Mouse (Mus musculus) thymus, postnatal 10 days (tissue): ENCODE results near the gene Olfm3.
A peak's percentile ranks its signal among the peaks of the same experiment; 100 is the strongest.

Experiments
- DNase-seq, 2 experiments: peaks; one replicate each; pipeline ENCODE4 v3.0.0; 2021; ENCODE audit warnings: low spot score in 2 of 2

Olfm3 gene

GRCm38 (mm10) chr3:114903924-114904438 lies at the start of gene Olfm3:
Olfm3 (plus strand) TSS chr3:114904078.
- peak in 1 of 2 experiments; percentile 10 for DNase-seq

DNA sequence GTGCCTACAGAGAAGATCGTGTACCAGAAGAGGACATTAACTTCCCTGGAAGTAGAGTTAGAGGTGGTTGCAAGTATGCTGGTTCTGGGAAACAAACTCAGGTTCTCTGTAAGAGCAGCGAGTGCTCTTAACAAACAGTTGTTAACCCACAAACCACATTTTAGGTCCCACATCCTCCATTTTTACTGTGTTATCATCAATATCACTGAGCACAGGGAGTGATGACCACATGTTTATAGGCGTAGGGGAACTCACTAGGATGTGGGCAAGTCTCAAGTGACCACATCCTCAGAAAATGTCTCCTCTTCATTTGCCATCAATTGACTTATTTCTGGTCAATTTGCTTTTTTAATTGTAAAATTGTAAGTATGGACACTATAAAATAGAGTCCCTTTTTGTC lies 14.1 kb upstream of the Olfm3 start:
- DNase-seq: no peak

DNA sequence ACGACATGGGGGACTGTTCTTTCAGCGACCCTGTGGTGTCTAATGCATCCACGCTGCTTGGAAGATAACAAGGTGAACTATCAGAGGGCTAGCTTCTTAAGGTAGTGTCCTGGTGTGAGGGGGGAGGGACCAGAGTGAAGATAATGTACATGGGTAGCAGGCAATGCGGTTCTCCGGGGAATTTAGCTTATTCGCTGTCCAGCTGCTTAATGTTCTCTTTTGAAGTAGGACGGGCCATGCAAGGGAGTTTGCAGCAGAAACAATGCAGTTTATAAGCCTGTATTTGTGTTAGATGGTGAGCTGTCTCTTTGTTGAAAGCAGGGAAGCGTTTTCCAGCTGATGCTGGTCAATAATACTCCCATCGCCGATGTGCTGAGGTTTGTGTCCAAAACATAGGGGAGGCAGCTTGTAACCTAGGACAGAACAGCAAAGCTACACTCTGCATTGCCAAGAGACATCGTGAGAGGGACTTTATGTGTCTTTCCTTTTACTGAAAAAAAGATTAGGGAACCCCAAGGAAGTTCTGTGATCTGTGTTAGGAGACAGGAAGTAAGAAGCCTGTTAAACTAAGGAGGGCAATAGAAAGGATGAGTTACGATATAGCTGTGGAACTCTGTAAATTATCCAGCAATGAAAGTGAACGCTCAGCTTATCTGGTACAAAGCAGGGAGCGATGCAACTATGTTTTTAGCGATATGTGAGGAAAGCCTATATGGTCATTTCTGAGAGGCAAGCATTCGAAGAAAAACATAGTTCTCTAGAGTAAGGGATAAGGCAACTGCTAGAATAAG lies 950 bp downstream of the Olfm3 start:
- no peak for DNase-seq

DNA sequence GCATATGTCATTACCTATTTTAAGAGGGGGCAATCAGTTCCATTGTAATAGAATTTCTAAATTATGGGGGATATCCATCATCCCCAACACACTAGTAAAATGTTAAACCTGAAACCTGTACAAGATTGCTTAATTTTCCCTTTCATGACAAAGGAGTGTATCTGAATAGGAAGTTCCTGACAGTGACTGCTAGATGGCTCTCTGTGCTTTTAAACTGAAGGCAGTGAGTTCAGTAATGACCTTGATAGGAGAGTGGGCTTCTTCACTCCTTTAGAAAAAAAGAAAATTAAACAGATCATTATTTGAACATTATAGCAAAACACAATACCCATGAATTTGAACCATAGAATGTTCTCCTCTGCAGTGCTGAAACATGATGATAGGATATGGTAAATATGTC lies 3.7 kb downstream of the Olfm3 start:
- DNase-seq: no peak

DNA sequence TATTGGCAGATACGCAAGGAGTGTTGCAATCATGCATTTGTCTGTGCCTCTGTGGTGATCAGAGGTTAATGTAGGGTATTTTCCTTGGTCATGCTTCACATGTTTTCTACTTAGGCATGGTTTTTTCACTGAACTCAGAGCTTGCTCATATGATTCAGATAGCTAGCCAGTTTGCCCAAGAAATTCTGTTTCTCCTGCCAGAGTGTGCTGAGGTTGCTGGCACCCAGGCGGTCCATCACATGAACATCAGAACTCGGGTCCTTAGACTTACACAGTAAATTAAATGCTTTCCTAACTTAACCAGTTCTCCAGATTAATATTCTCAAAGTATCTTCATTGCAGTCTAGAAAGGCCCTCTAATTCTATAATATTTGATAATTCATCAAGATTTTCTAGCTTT lies 5.0 kb downstream of the Olfm3 start:
- DNase-seq: no peak

- DNase-seq: no peak
Observed at GRCm38 (mm10) chr3:114920102-114920501, 16.2 kb downstream of the Olfm3 start.

DNA sequence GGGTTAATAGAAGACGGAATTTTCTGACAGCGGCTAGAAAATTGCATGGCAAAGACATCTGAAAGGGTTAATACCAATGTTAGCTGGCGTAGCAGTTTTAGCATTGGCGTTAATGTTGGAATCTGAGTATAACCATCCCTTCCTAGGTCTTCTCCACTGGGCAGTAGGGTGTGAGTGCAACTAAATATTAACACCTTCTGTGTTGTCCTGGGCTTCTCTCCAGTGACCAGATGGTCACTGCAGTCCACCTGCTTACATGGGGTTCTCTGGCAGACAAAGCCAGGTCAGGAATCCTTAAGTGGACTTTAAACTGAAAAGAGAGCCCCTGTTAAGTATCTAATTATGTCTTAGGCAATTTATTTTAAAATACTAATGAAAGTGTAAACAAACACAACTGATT lies 25.7 kb downstream of the Olfm3 start:
- DNase-seq: no peak

- no peak for DNase-seq
Observed at GRCm38 (mm10) chr3:114930336-114930735, 26.5 kb downstream of the Olfm3 start.

DNA sequence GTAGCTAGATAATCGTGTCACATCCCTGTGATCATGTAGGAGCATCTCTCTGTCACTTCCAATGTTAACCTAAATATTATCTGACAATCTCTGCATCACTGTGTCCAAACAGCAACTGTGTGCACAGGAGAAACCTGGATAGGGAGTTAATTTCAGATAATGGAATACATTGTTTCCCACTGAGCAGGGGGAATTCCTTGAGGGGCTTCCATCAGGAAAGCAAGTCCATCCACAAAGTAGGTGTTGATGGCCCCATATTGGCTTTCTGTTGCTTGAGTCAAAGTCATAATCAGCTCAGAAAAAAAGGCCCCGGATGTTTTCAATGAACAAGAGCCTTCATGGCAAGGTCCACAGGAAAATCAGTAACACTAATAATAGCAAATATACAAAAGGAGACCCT lies 26.9 kb downstream of the Olfm3 start:
- no peak for DNase-seq

- DNase-seq: no peak
Observed at GRCm38 (mm10) chr3:114932881-114933280, 29.0 kb downstream of the Olfm3 start.

- DNase-seq: no peak
Observed at GRCm38 (mm10) chr3:114954904-114955303, 51.0 kb downstream of the Olfm3 start.

- no peak for DNase-seq
Observed at GRCm38 (mm10) chr3:114959311-114959967, 55.6 kb downstream of the Olfm3 start.

GRCm38 (mm10) chr3:114962316-114963083 lies 58.6 kb downstream of the Olfm3 start:
- no peak for DNase-seq

DNA sequence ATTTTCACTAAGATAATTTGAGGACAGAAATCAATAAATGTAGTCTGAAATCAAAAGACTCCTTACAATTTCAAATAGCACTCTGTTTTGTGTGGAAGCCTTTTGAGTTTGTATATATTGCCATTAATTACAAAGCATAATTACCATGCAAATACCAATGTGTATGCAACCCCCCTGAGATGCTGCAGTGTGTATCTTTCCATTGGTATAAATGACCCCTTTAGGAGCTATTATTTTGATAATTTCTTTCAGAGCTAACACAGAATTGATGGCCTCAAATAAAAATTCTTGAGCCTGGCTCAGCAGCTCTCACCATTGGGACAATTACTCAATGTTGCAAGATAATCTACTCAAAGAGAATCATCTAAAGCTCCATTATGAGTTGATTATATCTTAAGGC lies 67.3 kb downstream of the Olfm3 start:
- no peak for DNase-seq

GRCm38 (mm10) chr3:114972522-114972921 lies 68.6 kb downstream of the Olfm3 start:
- no peak for DNase-seq

DNA sequence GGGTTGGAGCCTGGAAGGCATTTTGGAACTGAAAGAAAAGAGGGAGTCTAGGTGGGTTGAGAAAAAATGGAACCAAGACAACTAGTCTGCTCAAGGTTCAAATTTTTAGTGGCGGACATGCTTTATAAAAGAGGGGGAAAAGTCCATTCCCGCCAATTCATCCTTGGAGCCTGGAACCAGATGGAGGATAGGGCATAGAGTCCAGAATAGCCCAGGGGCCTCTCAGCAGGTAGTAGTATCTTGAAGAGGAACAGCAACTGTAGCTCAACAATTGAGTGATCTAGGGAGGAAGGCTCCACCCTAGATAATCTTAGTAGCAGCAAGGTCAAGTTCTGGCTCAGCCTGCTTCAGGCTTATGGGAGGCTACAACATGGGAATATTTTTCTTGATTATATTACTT lies 87.0 kb downstream of the Olfm3 start:
- DNase-seq: no peak

- no peak for DNase-seq
Observed at GRCm38 (mm10) chr3:114995956-114996355, 92.1 kb downstream of the Olfm3 start.

DNA sequence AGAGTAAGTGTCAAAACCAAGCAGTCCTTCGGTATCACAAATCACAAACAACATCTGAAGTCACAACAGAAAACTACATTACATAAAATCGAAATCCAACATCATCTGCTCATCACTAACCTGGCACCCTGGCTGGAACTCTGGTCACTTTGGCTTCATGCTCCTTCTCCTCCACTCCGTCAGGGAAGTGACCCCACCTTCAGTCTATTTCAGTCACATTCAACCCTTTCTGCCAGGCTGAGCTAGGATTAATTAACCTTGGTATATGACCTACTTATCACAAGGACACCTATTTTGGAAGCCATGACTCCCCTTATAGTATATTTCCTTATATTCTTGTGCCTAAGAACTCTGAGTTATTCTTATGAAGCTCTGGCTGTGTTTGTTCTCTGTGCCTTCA lies 123.7 kb downstream of the Olfm3 start:
- DNase-seq: no peak

DNA sequence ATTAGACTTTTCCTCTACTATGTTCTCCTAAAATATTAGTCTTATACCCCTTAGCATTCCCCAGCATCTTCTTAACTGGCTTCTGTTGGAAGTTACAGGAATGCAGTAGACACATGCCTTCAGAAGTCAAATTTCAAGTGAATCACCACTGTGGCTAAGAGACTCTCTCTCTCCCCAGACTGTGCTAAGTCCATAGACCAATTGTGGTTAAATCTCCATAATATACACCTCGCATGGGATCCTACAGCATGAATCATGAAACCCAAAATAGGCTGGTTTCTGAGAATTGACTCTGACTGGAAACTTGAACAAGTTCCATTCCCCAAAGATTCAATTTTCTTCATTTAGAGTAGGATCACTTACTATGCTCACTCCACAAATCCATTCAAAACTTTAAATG lies 124.2 kb downstream of the Olfm3 start:
- no peak for DNase-seq

DNA sequence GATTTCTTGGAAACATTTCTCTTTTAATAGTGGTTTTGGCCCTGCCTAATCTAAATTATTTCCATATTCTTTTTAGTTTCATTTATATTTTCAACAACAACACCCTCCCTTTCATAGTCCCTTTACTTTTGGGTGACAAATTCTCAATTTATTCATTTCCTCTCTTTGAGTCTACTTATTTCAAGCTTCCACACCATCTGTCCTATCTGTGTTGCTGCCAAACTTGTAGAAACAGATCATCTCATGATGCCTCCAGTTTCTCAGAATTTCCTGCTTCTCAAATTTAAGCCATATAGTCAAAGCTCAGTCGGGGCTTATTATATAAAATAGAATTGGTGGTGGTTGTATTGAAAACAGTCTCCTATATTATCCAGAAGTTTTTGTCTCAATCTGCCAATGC lies 124.7 kb downstream of the Olfm3 start:
- DNase-seq: no peak

- DNase-seq: no peak
Observed at GRCm38 (mm10) chr3:115049060-115049459, 145.2 kb downstream of the Olfm3 start.

DNA sequence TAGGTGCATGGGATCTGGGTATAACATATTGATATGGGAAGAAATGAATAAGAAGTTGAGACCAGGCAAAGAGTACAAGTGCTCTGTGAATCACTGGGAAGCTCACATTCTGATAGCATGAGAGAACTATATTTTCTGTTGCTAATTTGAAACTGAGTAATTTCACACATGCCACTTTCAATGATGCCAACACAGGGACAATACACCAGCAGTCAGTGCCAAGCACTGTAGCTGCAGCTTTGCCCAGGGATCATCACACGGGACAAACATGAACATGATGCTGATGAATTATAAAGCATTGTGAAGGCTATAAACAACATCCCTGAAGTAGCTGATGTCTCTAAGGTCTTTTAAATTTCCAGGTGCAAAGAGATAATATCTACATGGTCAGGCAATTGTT lies 161.0 kb downstream of the Olfm3 start:
- no peak for DNase-seq
